Mouse (Mus musculus) C2C12 (cell line): ENCODE results near the gene Srgap1. TPM values are rescaled to one million over a fixed set of nuclear protein-coding genes. Genes with fewer than 3 reads are reported as not detected.

Experiments
- H3K27me3 ChIP-seq: one replicate; pipeline ENCODE4 v1.6.1; 2011; ENCODE audit not compliant: control insufficient read depth, insufficient read depth, insufficient read length
- H3K36me3 ChIP-seq: one replicate; pipeline ENCODE4 v1.6.1; 2011; ENCODE audit not compliant: control insufficient read depth, insufficient read depth
- H3K4me3 ChIP-seq: one replicate; pipeline ENCODE4 v1.5.1; 2011; ENCODE audit warnings: mild to moderate bottlenecking, control low read depth; ENCODE audit not compliant: poor library complexity, insufficient read depth, severe bottlenecking
- H3K79me2 ChIP-seq: one replicate; pipeline ENCODE4 v1.6.1; 2011; ENCODE audit not compliant: control insufficient read depth, insufficient read depth
- H3K79me3 ChIP-seq: one replicate; pipeline ENCODE4 v1.6.1; 2011; ENCODE audit warnings: low read depth, control low read depth
- H3ac ChIP-seq: one replicate; pipeline ENCODE3; 2011; ENCODE audit warnings: low read depth; ENCODE audit not compliant: control insufficient read depth, insufficient read length
- CEBPB ChIP-seq: IDR thresholded peaks from one replicate; pipeline ENCODE4 v1.6.1; 2011; ENCODE audit warnings: low read depth, mild to moderate bottlenecking, control low read depth, moderate library complexity
- CTCF ChIP-seq: IDR thresholded peaks from one replicate; pipeline ENCODE4 v1.5.1; 2011; ENCODE audit not compliant: control insufficient read depth, insufficient read depth, insufficient read length
- FOSL1 ChIP-seq: IDR thresholded peaks from one replicate; pipeline ENCODE4 v1.8.0; 2011; ENCODE audit warnings: mild to moderate bottlenecking, low read length; ENCODE audit not compliant: poor library complexity, insufficient read depth, severe bottlenecking
- MAX ChIP-seq: IDR thresholded peaks from one replicate; pipeline ENCODE4 v1.6.1; 2011; ENCODE audit warnings: mild to moderate bottlenecking, control low read depth
- MYOD1 ChIP-seq: IDR thresholded peaks from one replicate; pipeline ENCODE4 v1.6.1; 2011; ENCODE audit warnings: low read depth; ENCODE audit not compliant: control insufficient read depth, insufficient read length
- MYOG ChIP-seq: IDR thresholded peaks from one replicate; pipeline ENCODE4 v1.6.1; 2011; ENCODE audit not compliant: control insufficient read depth, insufficient read length; ENCODE audit errors: extremely low read depth
- USF1 ChIP-seq: IDR thresholded peaks from one replicate; pipeline ENCODE4 v1.6.1; 2011; ENCODE audit warnings: low read depth, mild to moderate bottlenecking, control low read depth, moderate library complexity
- polyA plus RNA-seq: library from polyadenylated mRNA; unstranded; fragments of >200 nt; fragmentation: generic; extraction: Trizol; gene quantifications from one replicate; pipeline ENCODE4 v1.2.1, GENCODE M21; 2012; ENCODE audit warnings: missing spikeins

Gene Srgap1
- polyA plus RNA-seq, 1 experiment: 0.06 TPM

DNA sequence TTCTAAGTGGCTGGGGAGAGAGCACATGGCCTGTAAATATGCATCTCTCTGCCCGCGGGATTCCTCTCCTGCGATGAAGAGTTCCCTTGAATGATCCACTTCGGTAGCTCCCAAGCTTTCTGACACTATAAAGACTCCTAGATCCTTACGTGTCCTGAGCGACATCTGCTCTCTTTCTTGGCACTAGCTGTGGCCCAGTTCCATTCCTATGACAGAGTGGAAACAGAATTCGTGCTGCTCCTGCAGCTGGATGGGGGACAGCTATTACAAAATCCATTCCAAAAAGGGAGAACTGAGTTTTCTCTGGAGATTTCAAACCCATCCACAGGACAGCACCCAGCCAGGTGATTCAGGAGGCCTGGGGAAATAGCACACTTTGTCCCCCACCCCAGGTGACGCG lies 285.0 kb downstream of the Srgap1 start:
- TF ChIP-seq FOSL1 (no peak), MYOG (no peak), MAX (no peak), USF1 (no peak), CTCF (no peak), CEBPB (no peak), MYOD1 (no peak)
- H3ac ChIP-seq: no peak overlapping the region
- H3K79me2 ChIP-seq: no peaks in the 10 kb centered on the region
- no peak overlapping the region for H3K4me3 ChIP-seq
- H3K36me3 ChIP-seq: no peaks in the 10 kb centered on the region
- no peaks in the 10 kb centered on the region for H3K27me3 ChIP-seq
- no peaks in the 10 kb centered on the region for H3K79me3 ChIP-seq

DNA sequence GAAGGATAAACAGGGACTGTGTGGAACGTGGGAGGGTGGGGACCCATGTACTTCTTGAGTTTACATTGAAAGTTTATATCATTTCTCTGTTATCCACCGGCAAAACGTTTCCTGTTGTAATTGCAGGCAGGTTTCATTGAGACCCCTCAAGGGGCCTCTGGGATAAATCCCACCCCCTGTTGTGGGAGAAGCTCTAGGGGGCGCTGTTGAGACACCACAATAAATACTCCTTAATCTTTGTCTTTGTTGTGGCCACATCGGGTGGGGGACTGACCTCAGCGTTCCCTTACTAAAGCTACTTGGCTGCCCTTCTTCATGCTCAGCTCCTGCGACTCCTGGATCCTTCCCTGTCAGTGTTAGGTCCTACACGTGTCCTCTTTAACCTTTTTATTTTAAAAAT lies 288.0 kb downstream of the Srgap1 start:
- Histone ChIP-seq H3K36me3 (no peaks in the 10 kb centered on the region), H3K27me3 (no peaks in the 10 kb centered on the region), H3K4me3 (no peak overlapping the region), H3K79me2 (no peaks in the 10 kb centered on the region), H3ac (no peak overlapping the region), H3K79me3 (no peaks in the 10 kb centered on the region)
- TF ChIP-seq CTCF (no peak), FOSL1 (no peak), MAX (no peak), CEBPB (no peak), MYOD1 (no peak), MYOG (no peak), USF1 (no peak)

DNA sequence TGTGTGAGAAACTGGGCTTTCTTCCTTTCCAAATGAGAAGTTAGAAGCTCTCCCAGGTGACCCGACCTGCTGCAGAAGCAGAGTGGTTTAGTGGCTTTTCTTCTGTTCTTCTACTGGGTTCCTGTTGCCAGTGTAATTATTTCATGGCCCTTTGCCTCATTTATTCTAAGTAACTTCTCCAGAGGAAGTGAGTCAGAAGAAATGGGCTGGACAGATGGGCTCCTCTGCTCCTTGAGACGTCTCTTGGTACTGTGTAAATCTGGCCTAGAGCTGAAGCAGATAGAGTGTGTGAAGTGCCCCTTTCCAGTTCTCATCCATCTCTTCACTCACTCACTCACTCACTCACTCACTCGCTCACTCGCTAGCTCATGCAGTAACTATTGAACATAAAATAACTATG lies 290.4 kb downstream of the Srgap1 start:
- no peaks in the 10 kb centered on the region for H3K79me3 ChIP-seq
- no peak overlapping the region for H3ac ChIP-seq
- no peaks in the 10 kb centered on the region for H3K79me2 ChIP-seq
- H3K36me3 ChIP-seq: peaks cover 5% of the 10 kb centered on the region
- no peaks in the 10 kb centered on the region for H3K27me3 ChIP-seq
- TF ChIP-seq CTCF: no peak
- no peak for TF ChIP-seq FOSL1
- TF ChIP-seq MYOG: no peak
- TF ChIP-seq MAX: no peak
- no peak for TF ChIP-seq MYOD1
- TF ChIP-seq CEBPB: no peak
- TF ChIP-seq USF1: no peak
- H3K4me3 ChIP-seq: no peak overlapping the region

DNA sequence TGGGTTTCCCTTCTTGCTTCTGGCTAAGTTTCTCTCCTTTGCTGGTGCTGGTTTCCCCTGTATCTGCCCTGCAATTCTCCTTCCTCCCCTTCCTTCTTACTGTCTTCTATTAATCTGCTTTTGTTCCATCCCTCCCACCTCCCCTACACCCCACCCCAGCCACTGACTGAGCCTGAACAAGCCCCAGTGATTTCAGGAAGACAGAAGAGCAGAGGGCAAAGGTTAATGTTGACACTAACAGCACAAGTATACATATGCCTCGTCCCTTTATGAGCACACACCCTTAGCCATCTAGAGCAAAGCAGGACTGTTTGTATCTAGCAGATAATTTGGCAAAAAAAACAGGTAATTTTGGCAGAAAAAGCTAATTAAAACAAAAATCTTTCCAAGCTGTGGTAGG lies 291.3 kb downstream of the Srgap1 start:
- no peak overlapping the region for H3ac ChIP-seq
- H3K36me3 ChIP-seq: peaks cover 11% of the 10 kb centered on the region
- no peaks in the 10 kb centered on the region for H3K27me3 ChIP-seq
- H3K79me3 ChIP-seq: no peaks in the 10 kb centered on the region
- H3K79me2 ChIP-seq: no peaks in the 10 kb centered on the region
- TF ChIP-seq FOSL1 (no peak), MYOG (no peak), CTCF (no peak), MYOD1 (no peak), CEBPB (no peak), USF1 (no peak), MAX (no peak)
- no peak overlapping the region for H3K4me3 ChIP-seq

DNA sequence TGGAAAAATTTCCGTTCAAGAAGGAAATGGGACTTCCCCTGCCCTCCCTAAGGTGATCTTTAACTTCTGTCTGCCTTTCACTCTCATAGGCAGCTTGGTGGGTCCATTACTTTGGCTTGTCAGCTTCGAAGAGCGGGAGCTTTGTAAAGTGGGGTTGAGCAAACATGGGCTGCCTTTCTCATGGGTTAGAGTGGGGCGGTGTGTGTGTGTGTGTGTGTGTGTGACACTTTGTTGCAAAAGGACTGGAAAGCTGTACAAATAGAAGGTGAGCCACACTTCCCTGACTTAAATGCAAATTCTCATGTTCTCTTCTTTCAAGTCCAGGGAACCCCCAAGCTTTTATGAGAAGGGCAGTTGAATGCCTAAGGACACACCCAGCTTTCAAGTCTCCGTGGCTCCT lies 292.9 kb downstream of the Srgap1 start:
- Histone ChIP-seq H3K79me2 (no peaks in the 10 kb centered on the region), H3K36me3 (peaks cover 14% of the 10 kb centered on the region), H3K4me3 (no peak overlapping the region), H3ac (no peak overlapping the region), H3K27me3 (no peaks in the 10 kb centered on the region), H3K79me3 (no peaks in the 10 kb centered on the region)
- TF ChIP-seq USF1 (no peak), FOSL1 (no peak), MYOD1 (no peak), CTCF (no peak), CEBPB (no peak), MAX (no peak), MYOG (no peak)

DNA sequence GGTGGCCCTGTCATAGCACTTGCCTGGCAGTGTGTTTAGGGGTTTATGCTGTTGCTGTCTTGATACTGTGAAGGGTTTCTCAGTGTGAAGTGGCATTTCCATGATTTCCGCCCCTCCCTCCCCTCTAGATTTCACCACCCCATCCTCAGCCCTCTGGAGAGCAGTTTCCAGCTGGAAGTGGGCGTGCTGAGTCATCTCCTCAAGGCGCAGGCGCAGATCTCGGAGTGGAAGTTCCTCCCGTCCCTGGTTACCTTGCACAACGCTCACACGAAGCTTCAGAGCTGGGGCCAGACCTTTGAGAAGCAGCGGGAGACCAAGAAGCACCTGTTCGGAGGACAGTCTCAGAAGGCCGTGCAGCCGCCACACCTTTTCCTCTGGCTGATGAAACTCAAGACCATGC lies 296.9 kb downstream of the Srgap1 start:
- Histone ChIP-seq H3K79me2 (no peaks in the 10 kb centered on the region), H3K4me3 (no peak overlapping the region), H3K79me3 (no peaks in the 10 kb centered on the region), H3ac (no peak overlapping the region), H3K36me3 (peaks cover 32% of the 10 kb centered on the region), H3K27me3 (no peaks in the 10 kb centered on the region)
- TF ChIP-seq CTCF: no peak
